Mouse (Mus musculus) urinary bladder, postnatal 14 days (tissue): Measurements from ENCODE around the gene Gltpd2.
A peak's percentile ranks its signal among the peaks of the same experiment; 100 is the strongest.

Experiments
- DNase-seq: peaks from one replicate; pipeline ENCODE4 v3.0.0; 2021; ENCODE audit warnings: low spot score

The Gltpd2 gene

GRCm38 (mm10) chr11:70563470-70564275 is 44.7 kb downstream of the Gltpd2 start:
- peak; percentile 24 for DNase-seq

GRCm38 (mm10) chr11:70564276-70564873 is 45.4 kb downstream of the Gltpd2 start:
- no peak for DNase-seq

GRCm38 (mm10) chr11:70566586-70566985 is 47.6 kb downstream of the Gltpd2 start:
- no peak for DNase-seq
